Mouse (Mus musculus) frontal cortex, postnatal 36 days (tissue): ENCODE measurements around the gene Rassf9.

ENCODE experiments used
- DNase-seq, 2 experiments: peaks; one replicate each; pipeline ENCODE4 v3.0.0; 2022; ENCODE audit warnings: low spot score in 2 of 2

Gene Rassf9

GRCm38 (mm10) chr10:102511807-102512461 lies at the start of gene Rassf9:
Gene Rassf9 (plus strand): TSS chr10:102512222.
- DNase-seq, result no peak

GRCm38 (mm10) chr10:102469412-102469811 lies 42.6 kb upstream of the Rassf9 start:
- DNase-seq, result no peak

- DNase-seq, result no peak
Observed at GRCm38 (mm10) chr10:102490386-102490785, 21.6 kb upstream of the Rassf9 start, which contains the start of gene Nts. Gene Nts (minus strand): TSS chr10:102490486.

- peak; percentile 36 to 64 for DNase-seq
Observed at GRCm38 (mm10) chr10:102491792-102492191, 20.2 kb upstream of the Rassf9 start.

GRCm38 (mm10) chr10:102498754-102499153 lies 13.3 kb upstream of the Rassf9 start:
- DNase-seq, result peak; percentile 6 to 22

GRCm38 (mm10) chr10:102507386-102507785 lies 4.6 kb upstream of the Rassf9 start:
- DNase-seq, result no peak

GRCm38 (mm10) chr10:102511461-102511806 lies 588 bp upstream of the Rassf9 start:
- no peak for DNase-seq

GRCm38 (mm10) chr10:102514159-102514558 lies 2.1 kb downstream of the Rassf9 start:
- no peak for DNase-seq

GRCm38 (mm10) chr10:102527901-102528300 lies 15.9 kb downstream of the Rassf9 start:
- no peak for DNase-seq

GRCm38 (mm10) chr10:102553941-102554340 lies 41.9 kb downstream of the Rassf9 start:
- DNase-seq, result no peak

- no peak for DNase-seq
Observed at GRCm38 (mm10) chr10:102562488-102562887, 50.5 kb downstream of the Rassf9 start.

- no peak for DNase-seq
Observed at GRCm38 (mm10) chr10:102577970-102578369, 65.9 kb downstream of the Rassf9 start.

GRCm38 (mm10) chr10:102594306-102594705 lies 82.3 kb downstream of the Rassf9 start:
- peak in 1 of 2 experiments; percentile 41 for DNase-seq
